Mouse (Mus musculus) thymus, adult 2 months (tissue): ENCODE data around the gene Tcp10a. TPM values are rescaled to one million over a fixed set of nuclear protein-coding genes. Genes with fewer than 3 reads are reported as not detected.
"Not testable (repeated sequence)": the region's sequence is repeated elsewhere in the genome, so short reads cannot be mapped to it uniquely, and the experiment has no call there.

Source experiments
- DNase-seq: peaks from one replicate; pipeline ENCODE4 v3.0.0; 2021
- H3K27ac ChIP-seq: fragments of 200-500 bp; 2 replicates; pipeline ENCODE4 v1.5.1; 2012; ENCODE audit warnings: low read length, control low read depth; ENCODE audit not compliant: control insufficient read depth, insufficient read depth
- H3K27me3 ChIP-seq: fragments of 200-500 bp; 2 replicates; pipeline ENCODE4 v1.6.1; 2012; ENCODE audit warnings: mild to moderate bottlenecking, low read length, moderate library complexity, mixed read lengths; ENCODE audit not compliant: control insufficient read depth, insufficient read depth
- H3K36me3 ChIP-seq: fragments of 200-500 bp; 2 replicates; pipeline ENCODE4 v1.6.1; 2012; ENCODE audit warnings: mild to moderate bottlenecking, low read length, moderate library complexity; ENCODE audit not compliant: control insufficient read depth, insufficient read depth
- H3K4me1 ChIP-seq: fragments of 200-500 bp; replicated peaks from 2 replicates; pipeline ENCODE4 v1.6.1; 2012; ENCODE audit warnings: low read length; ENCODE audit not compliant: control insufficient read depth, insufficient read depth
- H3K4me3 ChIP-seq: fragments of 200-500 bp; 2 replicates; pipeline ENCODE4 v1.5.1; 2012; ENCODE audit warnings: mild to moderate bottlenecking, low read length, control low read depth, moderate library complexity; ENCODE audit not compliant: control insufficient read depth, insufficient read depth
- WGBS: fragments of 180-500 bp; shearing (Covaris S2); methylation state at CpG from one replicate; pipeline ENCODE4 v1.1.7; 2018; 5-methylcytosine and 5-hydroxymethylcytosine counted together
- polyA plus RNA-seq: library from polyadenylated mRNA; depleted of rRNA; stranded (reverse); fragments of >200 nt; gene quantifications from 2 replicates; pipeline ENCODE4 v1.2.3, GENCODE M21; 2012; rRNA removed

Tcp10a gene
- polyA plus RNA-seq, 1 experiment = not detected

- not testable (repeated sequence) for DNase-seq, H3K4me3 ChIP-seq, H3K36me3 ChIP-seq, H3K4me1 ChIP-seq, H3K27ac ChIP-seq, H3K27me3 ChIP-seq
- 95% methylated on average over 7 of the region's 7 CpGs for WGBS
These were observed 65.5 kb downstream of the Tcp10a start for GRCm38 (mm10) chr17:7389898-7390297.

GRCm38 (mm10) chr17:7395116-7395515, 70.7 kb downstream of the Tcp10a start:
- not testable (repeated sequence) for H3K4me3 ChIP-seq, H3K4me1 ChIP-seq, H3K27me3 ChIP-seq, H3K36me3 ChIP-seq, H3K27ac ChIP-seq, DNase-seq
- WGBS = 97% methylated on average over 7 of the region's 7 CpGs

Other genes starting within 250 kb of the Tcp10a start
- gene Rps6ka2, start 154.5 kb upstream of the Tcp10a start, polyA plus RNA-seq = 7.4 and 8.8 TPM in 2 replicates
- gene Ttll2, start 28.1 kb downstream of the Tcp10a start, polyA plus RNA-seq = not detected in 2 replicates
- not detected in 2 replicates for gene Gm49630, start 47.3 kb downstream of the Tcp10a start, polyA plus RNA-seq
- 0.55 and 0.93 TPM in 2 replicates for gene Unc93a2, start 60.8 kb downstream of the Tcp10a start, polyA plus RNA-seq